Mouse (Mus musculus): ENCODE results near the gene Slc4a4.
"Not testable (repeated sequence)": the region's sequence is repeated elsewhere in the genome, so short reads cannot be mapped to it uniquely, and the experiment has no call there.

The Slc4a4 gene

DNA sequence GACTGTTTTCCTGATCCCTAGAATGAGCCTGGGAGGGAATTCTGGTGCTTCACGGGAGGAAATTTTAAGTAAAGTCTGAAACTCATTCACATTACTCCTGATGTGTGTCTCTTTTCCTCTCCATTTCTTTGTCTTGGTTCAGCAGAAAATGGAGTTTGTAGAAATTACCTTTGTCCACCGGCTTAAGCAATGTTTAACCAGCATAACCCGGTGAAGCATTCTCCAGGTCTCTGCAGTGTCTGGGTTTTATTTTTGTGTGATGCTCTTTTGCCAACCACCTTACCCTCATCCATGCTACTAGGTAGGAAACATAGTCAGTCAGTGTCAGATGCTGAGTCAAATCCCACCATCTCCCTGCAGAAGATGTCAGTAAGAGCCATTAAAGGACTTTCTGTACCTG is 183.4 kb downstream of the Slc4a4 start:
- DNase-seq (ENCODE audit: extremely low spot score, low spot score), result no peak

DNA sequence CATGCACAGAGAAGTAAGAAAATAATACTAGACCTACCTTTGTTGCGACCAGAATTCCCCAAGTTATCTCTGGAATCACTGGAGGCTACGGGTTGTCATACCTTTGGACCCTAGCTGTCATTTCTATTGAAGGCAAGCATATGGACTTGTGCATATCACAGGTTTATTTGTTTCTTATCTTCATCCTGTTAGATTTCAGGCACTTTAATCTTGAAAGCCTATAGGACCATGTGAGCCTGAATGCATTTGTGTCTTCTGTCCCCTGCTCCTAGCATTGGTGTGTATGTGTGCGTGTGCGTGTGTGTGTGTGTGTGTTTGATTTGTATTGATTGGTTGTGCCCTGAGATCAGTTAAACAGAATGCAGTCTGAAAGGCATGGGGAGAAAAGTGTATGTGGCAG is 185.3 kb downstream of the Slc4a4 start:
- DNase-seq (ENCODE audit: extremely low spot score, low spot score), result no peak

- DNase-seq (ENCODE audit: extremely low spot score, low spot score), result no peak
These were observed 191.1 kb downstream of the Slc4a4 start for GRCm38 (mm10) chr5:89077711-89078110.

- no peak for DNase-seq (ENCODE audit: extremely low spot score, low spot score)
These were observed 196.9 kb downstream of the Slc4a4 start for GRCm38 (mm10) chr5:89083476-89083875.

GRCm38 (mm10) chr5:89087916-89088315 is 201.3 kb downstream of the Slc4a4 start:
- no peak for DNase-seq (ENCODE audit: extremely low spot score, low spot score)

GRCm38 (mm10) chr5:89088462-89088861 is 201.8 kb downstream of the Slc4a4 start:
- DNase-seq (ENCODE audit: extremely low spot score, low spot score), result no peak

GRCm38 (mm10) chr5:89090131-89090530 is 203.5 kb downstream of the Slc4a4 start:
- no peak for DNase-seq (ENCODE audit: extremely low spot score, low spot score)

DNA sequence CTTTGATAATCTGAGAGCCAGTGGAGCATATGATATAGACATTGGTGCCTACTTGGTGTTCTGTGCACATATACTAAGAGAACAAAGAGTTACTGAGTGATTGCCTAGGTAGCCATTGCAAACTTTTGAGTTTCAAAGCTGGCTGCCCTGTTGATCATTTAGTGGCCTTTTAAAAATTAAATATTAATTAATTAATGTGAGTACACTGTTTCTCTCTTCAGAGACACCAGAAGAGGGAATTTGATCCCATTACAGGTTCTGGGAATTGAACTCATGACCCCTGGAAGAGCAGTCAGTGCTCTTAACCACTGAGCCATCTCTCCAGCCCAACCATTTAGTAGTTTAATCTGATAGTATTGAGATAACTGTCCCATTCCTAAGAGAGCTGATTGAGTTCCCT is 209.8 kb downstream of the Slc4a4 start:
- DNase-seq (ENCODE audit: extremely low spot score, low spot score), result no peak

DNA sequence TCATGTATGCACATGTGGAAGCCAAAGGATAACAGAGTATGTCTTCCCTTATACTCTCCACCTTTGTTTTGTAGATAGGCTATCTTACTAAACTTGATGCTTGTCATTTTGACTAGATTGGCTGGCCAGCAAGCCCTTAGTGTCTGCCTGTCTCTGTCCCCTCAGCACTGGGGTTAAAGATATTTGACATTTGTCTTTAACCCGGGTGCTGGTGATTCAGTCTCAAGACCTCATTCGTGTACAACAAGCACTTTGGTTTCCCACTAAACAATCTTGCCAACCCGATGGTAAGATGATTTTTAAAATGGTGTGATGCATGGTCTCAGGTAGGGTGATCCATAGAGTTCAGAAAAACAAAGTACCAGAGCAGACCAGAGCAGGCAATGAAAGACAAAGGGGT is 210.7 kb downstream of the Slc4a4 start:
- no peak for DNase-seq (ENCODE audit: extremely low spot score, low spot score)

- DNase-seq (ENCODE audit: extremely low spot score, low spot score), result no peak
These were observed 211.5 kb downstream of the Slc4a4 start for GRCm38 (mm10) chr5:89098121-89098520.

DNA sequence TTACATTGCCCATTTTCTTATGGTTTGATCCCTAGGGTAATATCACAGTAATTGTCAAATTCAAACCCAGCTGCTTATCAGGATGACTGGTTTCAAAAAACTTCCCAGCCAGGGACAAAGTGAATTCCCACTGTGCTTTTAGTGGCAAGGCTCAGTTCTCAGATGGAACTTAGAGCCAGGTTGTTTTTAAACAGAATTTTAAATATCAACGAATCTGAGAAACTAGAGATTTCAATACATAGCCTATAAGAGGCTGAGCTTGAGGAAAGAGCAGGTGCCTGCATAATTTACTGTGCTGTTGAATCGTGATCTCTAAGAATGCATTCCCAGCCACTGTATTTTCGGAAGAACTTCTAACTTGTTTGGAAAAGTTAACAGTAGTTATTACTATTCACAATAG is 213.3 kb downstream of the Slc4a4 start:
- no peak for DNase-seq (ENCODE audit: extremely low spot score, low spot score)

GRCm38 (mm10) chr5:89102560-89102959 is 215.9 kb downstream of the Slc4a4 start:
- DNase-seq (ENCODE audit: extremely low spot score, low spot score), result no peak

DNA sequence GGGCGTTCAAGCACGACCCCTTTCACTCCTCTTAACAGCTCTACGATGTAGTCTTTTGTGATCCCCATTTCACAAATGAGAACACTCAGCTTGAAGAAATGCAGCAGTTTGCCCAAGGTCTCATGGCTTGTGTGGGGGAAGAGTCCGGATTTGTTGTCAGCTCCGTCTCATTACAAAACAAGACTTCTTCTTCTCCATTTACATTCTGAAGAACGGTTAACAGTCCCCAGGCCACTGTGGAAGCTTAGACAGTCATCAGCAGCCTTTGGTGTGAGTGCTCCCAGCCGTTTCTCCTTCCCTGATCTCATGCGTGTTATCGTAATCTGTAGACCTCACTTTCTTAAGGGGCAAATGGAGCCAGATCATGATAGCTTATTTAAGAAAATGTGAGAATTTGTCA is 218.7 kb downstream of the Slc4a4 start:
- DNase-seq (ENCODE audit: extremely low spot score, low spot score), result no peak

DNA sequence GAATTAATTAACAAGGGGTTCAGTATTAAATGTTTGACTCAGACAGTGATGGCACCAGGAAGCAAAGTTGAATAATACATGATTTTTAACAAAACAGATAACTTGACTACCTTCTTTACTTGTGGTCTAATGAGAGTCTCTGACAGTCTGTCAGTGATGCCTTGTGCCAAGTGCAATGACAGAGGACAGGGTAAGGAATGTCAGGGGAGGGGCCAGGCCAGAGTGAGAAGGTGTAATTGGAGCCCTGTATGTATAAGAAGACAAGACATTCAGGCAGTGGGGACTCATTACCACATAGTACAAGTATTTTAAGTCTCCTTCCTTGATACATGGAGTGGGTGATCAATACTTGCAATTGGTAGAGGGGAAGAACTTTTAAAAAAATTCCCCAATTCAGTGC is 219.6 kb downstream of the Slc4a4 start:
- DNase-seq (ENCODE audit: extremely low spot score, low spot score), result no peak

DNA sequence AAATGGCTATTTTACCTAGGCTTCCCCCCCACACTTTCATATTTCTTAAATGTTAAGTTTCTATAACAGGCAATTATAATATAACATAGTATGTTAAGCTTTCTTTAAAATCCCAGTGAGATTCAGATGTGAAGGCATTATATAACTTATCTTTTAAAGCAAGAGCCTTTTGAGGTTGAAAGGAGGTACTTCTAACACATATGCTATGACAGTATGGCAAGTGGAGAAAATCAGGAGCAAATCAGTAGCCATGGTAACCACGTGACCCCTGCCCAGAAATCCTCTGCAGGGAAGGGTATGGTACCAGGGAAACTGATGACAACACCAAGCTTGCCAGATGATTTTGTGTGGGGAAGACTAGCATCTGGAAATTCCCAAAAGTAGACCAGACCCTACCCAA is 222.2 kb downstream of the Slc4a4 start:
- no peak for DNase-seq (ENCODE audit: extremely low spot score, low spot score)

DNA sequence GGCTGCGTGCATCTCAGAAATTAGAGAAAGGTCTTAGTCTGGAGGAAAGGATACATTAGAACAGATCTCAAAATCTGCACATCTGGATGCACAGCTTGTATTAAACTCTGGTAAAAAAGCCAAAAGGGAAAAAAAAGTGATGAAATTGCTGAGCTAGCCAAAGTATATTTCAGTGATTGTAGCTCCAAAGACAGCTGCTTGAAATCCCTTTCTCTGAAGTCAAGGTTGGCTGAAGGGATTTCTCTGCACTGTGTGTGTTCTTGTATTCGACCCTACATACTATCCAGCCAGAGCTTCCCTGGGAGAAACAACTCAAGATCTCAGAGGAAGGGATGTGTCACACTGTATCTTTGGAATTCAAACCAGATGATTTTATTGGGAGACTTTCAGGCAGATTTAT is 223.2 kb downstream of the Slc4a4 start:
- DNase-seq (ENCODE audit: extremely low spot score, low spot score), result no peak

DNA sequence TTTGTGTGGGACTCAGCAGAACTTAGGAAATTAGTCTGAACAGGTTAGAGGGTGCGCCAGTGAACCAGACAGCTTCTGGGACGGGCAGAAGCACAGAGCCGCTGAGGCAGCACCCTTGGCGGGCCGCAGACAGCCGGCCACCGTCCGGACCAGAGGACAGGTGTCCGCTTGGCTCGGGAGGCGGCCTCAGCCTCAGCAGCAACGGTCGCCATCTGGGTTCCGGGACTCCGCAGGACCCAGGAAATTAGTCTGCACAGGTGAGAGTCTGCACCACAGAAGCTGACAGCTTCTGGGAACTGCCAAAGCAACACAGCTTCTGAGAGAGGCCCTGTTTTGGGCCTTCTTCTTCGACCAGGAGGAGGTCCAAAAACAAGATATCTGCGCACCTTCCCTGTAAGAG is 225.4 kb downstream of the Slc4a4 start:
- not testable (repeated sequence) for DNase-seq (ENCODE audit: extremely low spot score, low spot score)

- DNase-seq (ENCODE audit: extremely low spot score, low spot score), result no peak
These were observed 234.3 kb downstream of the Slc4a4 start for GRCm38 (mm10) chr5:89120881-89121280.

GRCm38 (mm10) chr5:89123270-89123903 is 236.8 kb downstream of the Slc4a4 start:
- DNase-seq (ENCODE audit: extremely low spot score, low spot score), result no peak

- DNase-seq (ENCODE audit: extremely low spot score, low spot score), result no peak
These were observed 241.6 kb downstream of the Slc4a4 start for GRCm38 (mm10) chr5:89128210-89128609.

- DNase-seq (ENCODE audit: extremely low spot score, low spot score), result no peak
These were observed 249.2 kb downstream of the Slc4a4 start for GRCm38 (mm10) chr5:89135776-89136175.

GRCm38 (mm10) chr5:89140070-89140469 is 253.5 kb downstream of the Slc4a4 start:
- DNase-seq (ENCODE audit: extremely low spot score, low spot score), result no peak

DNA sequence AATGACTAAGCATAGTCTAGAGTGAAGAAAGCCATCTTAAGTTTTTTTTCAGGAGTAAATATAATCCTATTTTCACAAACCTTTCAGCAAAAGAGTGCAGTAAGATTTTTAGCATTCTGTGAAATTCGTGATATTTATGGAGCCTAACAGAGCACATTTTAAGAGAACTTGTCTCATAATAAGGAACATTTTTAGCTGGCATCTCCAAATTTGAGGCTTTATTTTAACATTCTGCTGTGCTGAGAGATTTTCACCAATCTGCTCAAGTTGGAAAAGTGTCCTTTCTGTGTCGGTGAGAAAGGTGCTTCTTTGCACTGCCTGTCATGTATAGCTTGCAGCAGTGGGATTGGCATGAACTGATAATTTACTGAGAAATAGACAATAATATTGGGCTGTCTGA is 255.1 kb downstream of the Slc4a4 start:
- no peak for DNase-seq (ENCODE audit: extremely low spot score, low spot score)

DNA sequence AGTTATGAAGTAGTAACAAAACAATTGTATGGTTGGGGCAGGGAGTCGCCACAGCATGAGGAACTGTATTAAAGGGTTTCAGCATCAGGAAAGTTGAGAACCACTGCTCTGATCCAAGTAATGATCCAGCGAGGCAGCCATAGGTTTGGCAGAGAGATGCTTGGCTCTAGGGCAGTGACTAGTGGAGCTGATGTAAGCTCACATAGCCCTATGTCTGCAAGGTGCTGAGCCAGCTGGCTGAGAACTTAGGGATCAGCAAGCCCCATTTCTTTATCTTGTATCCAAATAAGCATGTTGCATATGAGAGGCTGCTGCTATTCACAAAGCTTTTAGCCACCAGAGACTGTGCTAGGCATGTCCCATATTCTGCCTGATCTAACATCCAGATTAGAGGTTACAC is 259.7 kb downstream of the Slc4a4 start:
- no peak for DNase-seq (ENCODE audit: extremely low spot score, low spot score)
